Mouse (Mus musculus) neural tube, embryonic 14.5 days (tissue): ENCODE measurements around the gene Sypl2. TPM values are rescaled to one million over a fixed set of nuclear protein-coding genes. Genes with fewer than 3 reads are reported as not detected.
A peak's percentile ranks its signal among the peaks of the same experiment; 100 is the strongest.

ENCODE experiments used
- ATAC-seq: fragments of 200-750 bp; cut with Nextera tagmentation; 2 replicates; pipeline ENCODE4 v1.8.0; 2017; ENCODE audit warnings: low read depth, mild to moderate bottlenecking, moderate TSS enrichment, moderate library complexity
- H3K27ac ChIP-seq: fragments of 300-500 bp; sonication (generic); 2 replicates; pipeline ENCODE4 v1.5.1; 2014; ENCODE audit warnings: low read depth, mild to moderate bottlenecking, control low read depth, low read length, moderate library complexity, mixed read lengths
- H3K27me3 ChIP-seq: fragments of 300-500 bp; sonication (generic); 2 replicates; pipeline ENCODE4 v1.6.1; 2014; ENCODE audit warnings: low read length; ENCODE audit not compliant: control insufficient read depth, insufficient read depth
- H3K36me3 ChIP-seq: fragments of 300-500 bp; sonication (generic); 2 replicates; pipeline ENCODE4 v1.6.1; 2014; ENCODE audit warnings: low read length, mixed read lengths; ENCODE audit not compliant: control insufficient read depth, insufficient read depth
- H3K4me1 ChIP-seq: fragments of 300-500 bp; sonication (generic); 2 replicates; pipeline ENCODE4 v1.6.1; 2014; ENCODE audit warnings: low read length; ENCODE audit not compliant: control insufficient read depth, insufficient read depth
- H3K4me2 ChIP-seq: fragments of 300-500 bp; sonication (generic); 2 replicates; pipeline ENCODE4 v1.6.1; 2014; ENCODE audit warnings: mild to moderate bottlenecking, low read depth, low read length, control low read depth
- H3K4me3 ChIP-seq: fragments of 300-500 bp; sonication (generic); 2 replicates; pipeline ENCODE4 v1.5.1; 2014; ENCODE audit warnings: low read depth, low read length, control low read depth, mixed read lengths
- H3K9ac ChIP-seq: fragments of 300-500 bp; sonication (generic); replicated peaks from 2 replicates; pipeline ENCODE4 v1.6.1; 2014; ENCODE audit warnings: low read depth, mild to moderate bottlenecking, control low read depth, low read length, mixed read lengths
- H3K9me3 ChIP-seq: fragments of 300-500 bp; sonication (generic); 2 replicates; pipeline ENCODE4 v1.6.1; 2016; ENCODE audit warnings: low read length; ENCODE audit not compliant: control insufficient read depth
- WGBS: fragments of 180-500 bp; shearing (Covaris S2); extraction: QIAGEN DNeasy Blood & Tissue Kit; methylation state at CpG from one replicate; pipeline ENCODE4 v1.1.7; 2014; 5-methylcytosine and 5-hydroxymethylcytosine counted together
- polyA plus RNA-seq: library from polyadenylated mRNA; unstranded; fragments of >200 nt; fragmentation: Nextera tagmentation; extraction: Ambion mirVana; gene quantifications from 2 replicates; pipeline ENCODE4 v1.2.1, GENCODE M21; 2014

The Sypl2 gene
- polyA plus RNA-seq, 1 experiment from 2014 or later: 0.32 TPM

DNA sequence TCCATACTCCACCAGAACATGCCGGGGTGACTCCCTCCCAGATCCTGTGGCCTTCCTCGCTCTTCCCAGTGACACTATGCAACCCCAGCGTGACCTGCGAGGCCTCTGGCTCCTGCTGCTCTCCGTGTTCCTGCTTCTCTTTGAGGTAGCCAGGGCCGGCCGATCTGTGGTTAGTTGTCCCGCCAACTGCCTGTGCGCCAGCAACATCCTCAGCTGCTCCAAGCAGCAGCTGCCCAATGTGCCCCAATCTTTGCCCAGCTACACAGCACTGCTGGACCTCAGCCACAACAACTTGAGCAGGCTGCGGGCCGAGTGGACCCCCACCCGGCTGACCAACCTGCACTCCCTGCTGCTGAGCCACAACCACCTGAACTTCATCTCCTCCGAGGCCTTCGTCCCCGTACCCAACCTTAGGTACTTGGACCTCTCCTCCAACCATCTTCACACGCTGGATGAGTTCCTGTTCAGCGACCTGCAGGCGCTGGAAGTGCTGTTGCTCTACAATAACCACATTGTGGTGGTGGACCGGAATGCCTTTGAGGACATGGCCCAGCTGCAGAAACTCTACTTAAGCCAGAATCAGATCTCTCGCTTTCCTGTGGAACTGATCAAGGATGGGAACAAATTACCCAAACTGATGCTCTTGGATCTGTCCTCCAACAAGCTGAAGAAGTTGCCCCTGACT, 39.2 kb downstream of the Sypl2 start:
- Histone ChIP-seq H3K27me3 (0 out of 2 replicates have a peak, but pooled peaks cover 3% of the 10 kb centered on the region), H3K36me3 (no peaks in the 10 kb centered on the region), H3K4me1 (peaks cover 17% of the 10 kb centered on the region), H3K4me3 (peak overlapping the region; percentile 70), H3K9me3 (no peaks in the 10 kb centered on the region), H3K9ac (peak overlapping the region; percentile 85), H3K4me2 (peak overlapping the region; percentile 83), H3K27ac (no peak overlapping the region)
- peak; percentile 28; the same call in 1 of the 2 replicates for ATAC-seq
- WGBS: 64% methylated on average over 20 of the region's 20 CpGs

GRCm38 (mm10) chr3:108186098-108187047, 40.1 kb downstream of the Sypl2 start, which contains the start of gene Amigo1:
Amigo1 (plus strand) TSS chr3:108186335.
- H3K4me1 ChIP-seq: peaks cover 17% of the 10 kb centered on the region
- WGBS: 2% methylated on average over 31 of the region's 100 CpGs
- peak within 1 kb of the TSS; percentile 70 for H3K4me3 ChIP-seq
- H3K27me3 ChIP-seq: 0 out of 2 replicates have a peak, but pooled peaks cover 3% of the 10 kb centered on the region
- H3K9ac ChIP-seq: peak within 1 kb of the TSS; percentile 85
- no peaks in the 10 kb centered on the region for H3K9me3 ChIP-seq
- H3K4me2 ChIP-seq: peak within 1 kb of the TSS; percentile 83
- ATAC-seq: peak; percentile 71
- H3K27ac ChIP-seq: peak within 1 kb of the TSS; percentile 64
- H3K36me3 ChIP-seq: no peaks in the 10 kb centered on the region

DNA sequence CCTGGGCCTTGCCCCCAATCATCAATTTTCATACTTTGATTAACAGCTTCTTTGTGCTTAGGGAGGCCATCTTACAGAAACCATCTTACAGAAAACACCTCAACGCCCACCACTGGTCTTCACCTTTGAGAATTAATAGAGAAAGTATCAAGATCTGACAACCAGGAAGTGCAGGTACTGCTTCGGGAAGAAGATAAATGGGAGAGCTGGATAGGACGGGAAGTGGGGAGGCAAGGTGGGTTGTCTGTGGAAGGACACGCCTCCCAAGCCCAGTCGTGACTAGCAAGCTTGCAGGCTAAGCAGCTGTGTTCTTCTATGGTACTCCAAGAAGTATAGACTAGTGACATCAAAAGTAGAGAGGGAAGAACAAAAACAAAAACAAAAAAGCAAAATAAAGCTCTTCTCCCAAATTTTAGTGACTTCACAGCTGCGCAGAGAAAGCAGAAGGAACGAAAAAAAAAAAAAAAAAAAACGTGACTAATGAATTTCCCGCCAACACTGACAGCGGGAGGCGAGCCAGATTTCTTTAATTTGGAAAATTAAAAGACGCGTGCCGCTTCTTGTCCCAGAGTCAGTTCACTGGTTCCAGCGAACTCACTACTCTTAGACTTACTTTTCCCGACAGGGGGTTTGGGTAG, 40.9 kb downstream of the Sypl2 start:
- ATAC-seq: no peak
- H3K4me2 ChIP-seq: peak overlapping the region; percentile 83
- 4% methylated on average over 16 of the region's 16 CpGs for WGBS
- H3K9me3 ChIP-seq: no peaks in the 10 kb centered on the region
- no peaks in the 10 kb centered on the region for H3K36me3 ChIP-seq
- peaks cover 17% of the 10 kb centered on the region for H3K4me1 ChIP-seq
- no peak overlapping the region for H3K27ac ChIP-seq
- 0 out of 2 replicates have a peak, but pooled peaks cover 3% of the 10 kb centered on the region for H3K27me3 ChIP-seq
- H3K9ac ChIP-seq: peak overlapping the region; percentile 85
- peak overlapping the region; percentile 70 for H3K4me3 ChIP-seq

GRCm38 (mm10) chr3:108184742-108185141, 41.7 kb downstream of the Sypl2 start:
- H3K9me3 ChIP-seq: no peaks in the 10 kb centered on the region
- peaks cover 14% of the 10 kb centered on the region for H3K4me1 ChIP-seq
- H3K27ac ChIP-seq: no peak overlapping the region
- whole genome bisulfite sequencing: 81% methylated on average over 3 of the region's 3 CpGs
- 0 out of 2 replicates have a peak, but pooled peaks cover 3% of the 10 kb centered on the region for H3K27me3 ChIP-seq
- no peak overlapping the region for H3K9ac ChIP-seq
- H3K4me2 ChIP-seq: no peak overlapping the region
- no peak for ATAC-seq
- H3K4me3 ChIP-seq: no peak overlapping the region
- no peaks in the 10 kb centered on the region for H3K36me3 ChIP-seq

DNA sequence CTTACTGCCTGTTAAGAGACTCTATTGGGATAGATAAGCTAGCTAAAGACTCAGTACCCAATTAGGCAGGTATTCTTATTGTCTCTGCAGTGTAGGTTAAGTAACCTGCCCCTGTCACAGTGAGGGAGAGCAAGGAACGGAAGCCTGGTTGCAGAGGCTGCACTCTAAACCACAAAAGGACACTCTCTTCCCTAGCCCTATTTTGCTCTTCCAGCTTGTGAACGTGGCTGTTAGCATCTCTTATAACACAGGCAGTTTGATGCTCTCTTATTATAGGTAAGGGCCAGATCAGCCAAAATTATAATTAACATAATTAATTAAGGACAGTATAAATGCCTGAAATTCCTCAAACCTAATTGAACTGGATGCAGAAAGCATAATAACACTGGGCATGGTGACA, 45.9 kb downstream of the Sypl2 start:
- no peaks in the 10 kb centered on the region for H3K9me3 ChIP-seq
- H3K4me2 ChIP-seq: no peak overlapping the region
- H3K9ac ChIP-seq: no peak overlapping the region
- no peak for ATAC-seq
- 38% methylated on average over 2 of the region's 2 CpGs for WGBS
- no peak overlapping the region for H3K4me3 ChIP-seq
- H3K4me1 ChIP-seq: peaks cover 1% of the 10 kb centered on the region; the same call in 1 of the 2 replicates
- H3K36me3 ChIP-seq: no peaks in the 10 kb centered on the region
- H3K27me3 ChIP-seq: no peaks in the 10 kb centered on the region
- no peak overlapping the region for H3K27ac ChIP-seq

- WGBS: 73% methylated on average over 7 of the region's 7 CpGs
- no peak overlapping the region for H3K4me2 ChIP-seq
- H3K4me3 ChIP-seq: no peak overlapping the region
- H3K9me3 ChIP-seq: no peaks in the 10 kb centered on the region
- no peaks in the 10 kb centered on the region for H3K27me3 ChIP-seq
- no peak overlapping the region for H3K9ac ChIP-seq
- peaks cover 13% of the 10 kb centered on the region; the same call in 1 of the 2 replicates for H3K4me1 ChIP-seq
- ATAC-seq: no peak
- H3K36me3 ChIP-seq: no peaks in the 10 kb centered on the region
- H3K27ac ChIP-seq: no peak overlapping the region
Measured at GRCm38 (mm10) chr3:108178756-108179715, 47.4 kb downstream of the Sypl2 start.

GRCm38 (mm10) chr3:108174672-108175531, 51.5 kb downstream of the Sypl2 start:
- WGBS: 8% methylated on average over 14 of the region's 14 CpGs
- Histone ChIP-seq H3K9me3 (no peaks in the 10 kb centered on the region), H3K4me1 (peaks cover 16% of the 10 kb centered on the region; the same call in 1 of the 2 replicates), H3K4me3 (no peak overlapping the region), H3K27me3 (no peaks in the 10 kb centered on the region), H3K36me3 (no peaks in the 10 kb centered on the region), H3K4me2 (peak overlapping the region; percentile 35), H3K9ac (no peak overlapping the region), H3K27ac (peak overlapping the region; percentile 81)
- peak; percentile 87 for ATAC-seq
